Mouse (Mus musculus) heart, embryonic 14.5 days (tissue): Measurements from ENCODE around the gene Vps41. TPM values are rescaled to one million over a fixed set of nuclear protein-coding genes. Genes with fewer than 3 reads are reported as not detected.

ENCODE experiments used
- ATAC-seq: fragments of 200-750 bp; cut with Nextera tagmentation; 2 replicates; pipeline ENCODE4 v1.8.0; 2017; ENCODE audit warnings: low read depth, moderate TSS enrichment; ENCODE audit not compliant: insufficient number of reproducible peaks, insufficient read depth, low FRiP score
- H3K27ac ChIP-seq, 2 experiments: fragments of 200-500 bp in 1 of 2; fragments of 300-500 bp in 1 of 2; sonication (generic) in 1 of 2; replicated peaks in 1 of 2; 2 replicates each; pipeline ENCODE4 v1.5.1; 2012 to 2014; ENCODE audit warnings: low read depth in 2 of 2, low read length in 2 of 2, control low read depth in 1 of 2, mild to moderate bottlenecking in 1 of 2, mixed read lengths in 1 of 2; ENCODE audit not compliant: control insufficient read depth in 1 of 2, insufficient read depth in 1 of 2
- H3K27me3 ChIP-seq: fragments of 300-500 bp; sonication (generic); 2 replicates; pipeline ENCODE4 v1.6.1; 2014; ENCODE audit warnings: mild to moderate bottlenecking, low read length, control low read depth; ENCODE audit not compliant: control insufficient read depth, insufficient read depth
- H3K36me3 ChIP-seq: fragments of 300-500 bp; sonication (generic); 2 replicates; pipeline ENCODE4 v1.6.1; 2014; ENCODE audit warnings: mild to moderate bottlenecking, control low read depth, low read length, mixed read lengths; ENCODE audit not compliant: control insufficient read depth, insufficient read depth
- H3K4me1 ChIP-seq, 2 experiments: fragments of 200-500 bp in 1 of 2; fragments of 300-500 bp in 1 of 2; sonication (generic) in 1 of 2; 2 replicates each; pipeline ENCODE4 v1.6.1; 2012 to 2014; ENCODE audit warnings: low read length in 2 of 2, control low read depth in 1 of 2, mixed read lengths in 1 of 2; ENCODE audit not compliant: control insufficient read depth in 2 of 2, insufficient read depth in 2 of 2
- H3K4me2 ChIP-seq: fragments of 300-500 bp; sonication (generic); 2 replicates; pipeline ENCODE4 v1.6.1; 2014; ENCODE audit warnings: mild to moderate bottlenecking, low read length
- H3K4me3 ChIP-seq, 2 experiments: fragments of 200-500 bp in 1 of 2; fragments of 300-500 bp in 1 of 2; sonication (generic) in 1 of 2; 2 replicates each; pipeline ENCODE4 v1.5.1; 2012 to 2014; ENCODE audit warnings: low read length in 2 of 2, mild to moderate bottlenecking in 2 of 2, control low read depth in 1 of 2, low read depth in 1 of 2, moderate library complexity in 1 of 2; ENCODE audit not compliant: control insufficient read depth in 1 of 2, insufficient read depth in 1 of 2
- H3K9ac ChIP-seq: fragments of 300-500 bp; sonication (generic); 2 replicates; pipeline ENCODE4 v1.6.1; 2014; ENCODE audit warnings: mild to moderate bottlenecking, low read length
- H3K9me3 ChIP-seq: fragments of 300-500 bp; sonication (generic); 2 replicates; pipeline ENCODE4 v1.6.1; 2016; ENCODE audit warnings: low read length, control low read depth; ENCODE audit not compliant: control insufficient read depth
- WGBS: fragments of 180-500 bp; shearing (Covaris S2); extraction: QIAGEN DNeasy Blood & Tissue Kit; methylation state at CpG from one replicate; pipeline ENCODE4 v1.1.7; 2014; 5-methylcytosine and 5-hydroxymethylcytosine counted together
- polyA plus RNA-seq: library from polyadenylated mRNA; unstranded; fragments of >200 nt; fragmentation: Nextera tagmentation; extraction: Ambion mirVana; gene quantifications from 2 replicates; pipeline ENCODE4 v1.2.1, GENCODE M21; 2014

Vps41 gene
- polyA plus RNA-seq, 1 experiment from 2014 or later, result 56.4 TPM

- H3K4me2 ChIP-seq, result no peak overlapping the region
- no peak overlapping the region for H3K27ac ChIP-seq
- H3K36me3 ChIP-seq, result peaks cover 16% of the 10 kb centered on the region; the same call in 1 of the 2 replicates
- no peaks in the 10 kb centered on the region for H3K9me3 ChIP-seq
- ATAC-seq, result no peak
- no peak overlapping the region for H3K9ac ChIP-seq
- 80% methylated on average over 1 of the region's 1 CpGs for WGBS
- H3K4me3 ChIP-seq, result no peak overlapping the region
- no peaks in the 10 kb centered on the region for H3K4me1 ChIP-seq
- no peaks in the 10 kb centered on the region for H3K27me3 ChIP-seq
Measured at GRCm38 (mm10) chr13:18843546-18843945, 126.5 kb downstream of the Vps41 start.

- Histone ChIP-seq H3K27ac (no peak overlapping the region), H3K9ac (no peak overlapping the region), H3K4me1 (no peaks in the 10 kb centered on the region), H3K4me3 (no peak overlapping the region), H3K4me2 (no peak overlapping the region), H3K27me3 (no peaks in the 10 kb centered on the region), H3K36me3 (peaks cover 21% of the 10 kb centered on the region), H3K9me3 (no peaks in the 10 kb centered on the region)
- ATAC-seq, result no peak
- WGBS, result 32% methylated on average over 3 of the region's 3 CpGs
Measured at GRCm38 (mm10) chr13:18847386-18847785, 130.3 kb downstream of the Vps41 start.

GRCm38 (mm10) chr13:18849563-18849962 is 132.5 kb downstream of the Vps41 start:
- H3K27ac ChIP-seq, result no peak overlapping the region

GRCm38 (mm10) chr13:18851182-18851581 is 134.1 kb downstream of the Vps41 start:
- Histone ChIP-seq H3K27me3 (no peaks in the 10 kb centered on the region), H3K4me3 (no peak overlapping the region), H3K36me3 (peaks cover 29% of the 10 kb centered on the region), H3K4me2 (no peak overlapping the region), H3K27ac (no peak overlapping the region), H3K9ac (no peak overlapping the region), H3K4me1 (no peaks in the 10 kb centered on the region), H3K9me3 (no peaks in the 10 kb centered on the region)
- ATAC-seq, result no peak
- WGBS, result 62% methylated on average over 4 of the region's 4 CpGs

More at GRCm38 (mm10) chr13:18849563-18849962, 132.5 kb downstream of the Vps41 start:
- H3K36me3 ChIP-seq, result peaks cover 29% of the 10 kb centered on the region
- no peak overlapping the region for H3K9ac ChIP-seq
- no peaks in the 10 kb centered on the region for H3K27me3 ChIP-seq
- no peaks in the 10 kb centered on the region for H3K4me1 ChIP-seq
- no peaks in the 10 kb centered on the region for H3K9me3 ChIP-seq
- no peak overlapping the region for H3K4me2 ChIP-seq
- H3K4me3 ChIP-seq, result no peak overlapping the region
- no peak; the same call in 1 of the 2 replicates for ATAC-seq

GRCm38 (mm10) chr13:18852718-18853117 is 135.6 kb downstream of the Vps41 start:
- Histone ChIP-seq H3K9me3 (no peaks in the 10 kb centered on the region), H3K9ac (no peak overlapping the region), H3K4me2 (no peak overlapping the region), H3K27ac (no peak overlapping the region), H3K4me1 (no peaks in the 10 kb centered on the region), H3K27me3 (no peaks in the 10 kb centered on the region), H3K36me3 (peaks cover 29% of the 10 kb centered on the region), H3K4me3 (no peak overlapping the region)
- 89% methylated on average over 8 of the region's 8 CpGs for WGBS
- ATAC-seq, result no peak

- Histone ChIP-seq H3K27me3 (no peaks in the 10 kb centered on the region), H3K4me1 (0 out of 4 replicates have a peak, but pooled peaks cover 0 to 5% of the 10 kb centered on the region in 2 experiments), H3K36me3 (peaks cover 20% of the 10 kb centered on the region; the same call in 1 of the 2 replicates), H3K9ac (no peak overlapping the region), H3K4me2 (no peak overlapping the region), H3K4me3 (no peak overlapping the region), H3K27ac (no peak overlapping the region), H3K9me3 (no peaks in the 10 kb centered on the region)
- no peak for ATAC-seq
- 84% methylated on average over 8 of the region's 8 CpGs for WGBS
Measured at GRCm38 (mm10) chr13:18856026-18856802, 139.1 kb downstream of the Vps41 start.

- H3K36me3 ChIP-seq, result peaks cover 20% of the 10 kb centered on the region; the same call in 1 of the 2 replicates
- H3K27me3 ChIP-seq, result no peaks in the 10 kb centered on the region
- WGBS, result 74% methylated on average over 4 of the region's 4 CpGs
- ATAC-seq, result no peak
- H3K4me1 ChIP-seq, result 0 out of 4 replicates have a peak, but pooled peaks cover 0 to 5% of the 10 kb centered on the region in 2 experiments
- no peaks in the 10 kb centered on the region for H3K9me3 ChIP-seq
- no peak overlapping the region for H3K4me3 ChIP-seq
- H3K4me2 ChIP-seq, result no peak overlapping the region
- H3K27ac ChIP-seq, result no peak overlapping the region
- no peak overlapping the region for H3K9ac ChIP-seq
Measured at GRCm38 (mm10) chr13:18858183-18858582, 141.1 kb downstream of the Vps41 start.
